Mouse (Mus musculus): ENCODE measurements around the gene Cat. TPM values are rescaled to one million over a fixed set of nuclear protein-coding genes. Genes with fewer than 3 reads are reported as not detected.

The Cat gene
- total and polyA plus RNA-seq, 3 experiments, result 29.8 to 84.7 (median 45.0) TPM

GRCm38 (mm10) chr2:103420650-103421507 lies 64.1 kb downstream of the Cat start:
- dilution Hi-C loops (cut with MboI; ENCODE audit: extremely low pct_ligation_motif_present, extremely low pct_unique_long_range_greater_than_20kb, low sequenced_read_pairs), result no loop called here
- Histone ChIP-seq H3K27me3 (replicated peaks) (no peaks in the 10 kb centered on the region), H3K4me2 (ENCODE audit: insufficient read depth, low read depth, poor library complexity, severe bottlenecking) (no peak overlapping the region), H3K4me3 (replicated peaks in 1 of 3; ENCODE audit: low read depth in 2 of 3, low read length in 2 of 3, poor library complexity in 1 of 3) (no peak overlapping the region), H3K36me3 (replicated peaks in 1 of 2; ENCODE audit: control insufficient read depth in 1 of 2, insufficient read depth in 1 of 2, low read length in 1 of 2) (no peaks in the 10 kb centered on the region), H3K79me2 (replicated peaks; ENCODE audit: control insufficient read depth, extremely low read depth, insufficient read depth, poor library complexity, severe bottlenecking) (no peaks in the 10 kb centered on the region), H3K9me3 (replicated peaks; ENCODE audit: low read length) (no peaks in the 10 kb centered on the region), H3K9ac (ENCODE audit: insufficient read depth, low read depth) (no peak overlapping the region), H3K4me1 (ENCODE audit: control insufficient read depth in 1 of 2, insufficient read depth in 2 of 2) (no peaks in the 10 kb centered on the region), H3K27ac (ENCODE audit: insufficient read depth, low read depth) (no peak overlapping the region)
- TF ChIP-seq TBP (conservative IDR thresholded peaks at IDR 0.05; ENCODE audit: low read depth, low read length) (no peak), NELFE (IDR thresholded peaks at IDR 0.05; ENCODE audit: low read depth, low read length) (no peak), KAT2A (IDR thresholded peaks at IDR 0.05; ENCODE audit: insufficient replicate concordance, low read length) (no peak), SIN3A (IDR thresholded peaks at IDR 0.05; ENCODE audit: low read length) (no peak), NRF1 (IDR thresholded peaks at IDR 0.05; ENCODE audit: low read depth, low read length) (no peak), JUND (conservative IDR thresholded peaks at IDR 0.05; ENCODE audit: low read depth, low read length) (no peak), ZC3H11A (IDR thresholded peaks at IDR 0.05; ENCODE audit: low read depth, low read length) (no peak), CHD2 (IDR thresholded peaks at IDR 0.05; ENCODE audit: low read length) (no peak), CHD1 (IDR thresholded peaks at IDR 0.05; ENCODE audit: low read depth, low read length) (no peak), ZKSCAN1 (IDR thresholded peaks at IDR 0.05; ENCODE audit: borderline replicate concordance, low read depth, low read length) (no peak), HCFC1 (IDR thresholded peaks at IDR 0.05; ENCODE audit: low read depth, low read length) (no peak), POLR2A (IDR thresholded peaks at IDR 0.05; ENCODE audit: low read depth, low read length) (no peak), USF2 (conservative IDR thresholded peaks at IDR 0.05; ENCODE audit: low read depth, low read length) (no peak)
- in situ Hi-C loops (cut with MboI; ENCODE audit: low pct_ligation_motif_present, low pct_unique_long_range_greater_than_20kb, low sequenced_read_pairs), result loop anchor here (10.0 kb wide), 1 partner anchor 296 kb away; no protein-coding TSS in a partner anchor
- no peak for DNase-seq (ENCODE audit: extremely low read depth)

- TF ChIP-seq NELFE (IDR thresholded peaks at IDR 0.05; ENCODE audit: low read depth, low read length), result no peak
- TF ChIP-seq USF1 (IDR thresholded peaks at IDR 0.05; ENCODE audit: low read depth, low read length), result no peak
- no peak for TF ChIP-seq MEF2A (IDR thresholded peaks at IDR 0.05; ENCODE audit: borderline replicate concordance, low read depth, low read length)
Measured at GRCm38 (mm10) chr2:103415774-103416173, 69.2 kb downstream of the Cat start.

More at GRCm38 (mm10) chr2:103415774-103416173, 69.2 kb downstream of the Cat start:
- in situ Hi-C loops (cut with MboI; ENCODE audit: low pct_ligation_motif_present, low pct_unique_long_range_greater_than_20kb, low sequenced_read_pairs) (no loop called here), dilution Hi-C loops (cut with MboI; ENCODE audit: extremely low pct_ligation_motif_present, extremely low pct_unique_long_range_greater_than_20kb, low sequenced_read_pairs) (no loop called here)
- Histone ChIP-seq H3K27ac (ENCODE audit: insufficient read depth, low read depth) (no peak overlapping the region), H3K27me3 (replicated peaks) (no peaks in the 10 kb centered on the region), H3K9me3 (replicated peaks; ENCODE audit: low read length) (no peaks in the 10 kb centered on the region), H3K79me2 (replicated peaks; ENCODE audit: control insufficient read depth, extremely low read depth, insufficient read depth, poor library complexity, severe bottlenecking) (no peaks in the 10 kb centered on the region), H3K4me1 (ENCODE audit: control insufficient read depth in 1 of 2, insufficient read depth in 2 of 2) (peaks cover 0 to 6% of the 10 kb centered on the region in 2 experiments; a peak in 1 of 4 replicates), H3K36me3 (replicated peaks in 1 of 2; ENCODE audit: control insufficient read depth in 1 of 2, insufficient read depth in 1 of 2, low read length in 1 of 2) (no peaks in the 10 kb centered on the region), H3K9ac (ENCODE audit: insufficient read depth, low read depth) (no peak overlapping the region), H3K4me2 (ENCODE audit: insufficient read depth, low read depth, poor library complexity, severe bottlenecking) (no peak overlapping the region), H3K4me3 (replicated peaks in 1 of 3; ENCODE audit: low read depth in 2 of 3, low read length in 2 of 3, poor library complexity in 1 of 3) (no peak overlapping the region)
- no peak for DNase-seq (ENCODE audit: extremely low read depth)
